8 mouse cellular contexts compared by ENCODE assay signal in the genomic region with DNA sequence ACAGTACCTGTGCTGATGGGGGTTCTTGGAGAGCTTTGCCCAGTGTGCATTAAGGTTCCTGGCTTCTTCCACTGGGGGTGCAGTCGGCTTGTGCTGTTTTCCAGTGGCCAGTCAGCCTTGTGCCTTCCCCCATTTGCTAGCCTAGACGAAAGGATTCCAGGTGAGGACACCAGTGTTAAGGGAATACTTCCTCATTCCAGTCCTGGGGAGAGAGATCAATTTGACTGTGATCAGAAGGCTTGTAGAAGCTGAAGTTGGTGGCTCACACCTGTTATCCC. TPM values are rescaled to one million over a fixed set of nuclear protein-coding genes. Genes with fewer than 3 reads are reported as not detected.
DNase-seq lines count a peak whose midpoint lies in the region; ATAC-seq and TF ChIP-seq lines count a peak whose summit lies in the region.

No protein-coding gene starts in this region.

- H3K9me3 ChIP-seq in heart, embryonic 12.5 days (replicated peaks) = no peaks in the 10 kb centered on the region
- H3K9me3 ChIP-seq in heart, postnatal 0 days (replicated peaks; ENCODE audit: control insufficient read depth, low read length) = no peaks in the 10 kb centered on the region

- peaks cover 28% of the 10 kb centered on the region for H3K4me1 ChIP-seq in heart, embryonic 12.5 days (replicated peaks)
- H3K4me1 ChIP-seq in bone marrow macrophage, adult 2 months (ENCODE audit: control insufficient read depth, insufficient read depth, low read length) = peaks cover 37% of the 10 kb centered on the region
- H3K4me1 ChIP-seq in heart, postnatal 0 days (ENCODE audit: control insufficient read depth, insufficient read depth) = peaks cover 17% of the 10 kb centered on the region

- WGBS in heart, embryonic 12.5 days = 73% methylated on average over 2 of the region's 2 CpGs
- WGBS in heart, postnatal 0 days = 73% methylated on average over 2 of the region's 2 CpGs
- 30% methylated on average over 2 of the region's 2 CpGs for WGBS in macrophage (ENCODE audit: missing documents)

- intact Hi-C loops in heart, postnatal 25 days (cut with DNase I) = no loop called here

- no peak for ATAC-seq in heart, embryonic 12.5 days (ENCODE audit: insufficient number of reproducible peaks, low FRiP score)
- no peak for ATAC-seq in heart, postnatal 0 days (ENCODE audit: insufficient read depth, low read depth)

- TF ChIP-seq EP300 in heart, postnatal 0 days (IDR thresholded peaks at IDR 0.05; ENCODE audit: low read depth) = no peak

- H3K27ac ChIP-seq in heart, embryonic 12.5 days (ENCODE audit: poor library complexity, severe bottlenecking) = no peak overlapping the region
- peak overlapping the region; percentile 88 for H3K27ac ChIP-seq in bone marrow macrophage, adult 2 months (ENCODE audit: insufficient read depth, low read depth, low read length)
- H3K27ac ChIP-seq in heart, postnatal 0 days (ENCODE audit: low read depth) = no peak overlapping the region
- H3K27ac ChIP-seq in macrophage = peak overlapping the region; percentile 84

- no peaks in the 10 kb centered on the region for H3K36me3 ChIP-seq in heart, embryonic 12.5 days
- no peaks in the 10 kb centered on the region for H3K36me3 ChIP-seq in heart, postnatal 0 days (replicated peaks; ENCODE audit: control insufficient read depth, insufficient read depth, low read length)
- H3K36me3 ChIP-seq in macrophage (ENCODE audit: inconsistent target) = no peaks in the 10 kb centered on the region

- H3K27me3 ChIP-seq in heart, embryonic 12.5 days (replicated peaks) = no peaks in the 10 kb centered on the region
- no peaks in the 10 kb centered on the region for H3K27me3 ChIP-seq in heart, postnatal 0 days (ENCODE audit: control insufficient read depth, insufficient read depth, low read length)

- H3K9ac ChIP-seq in heart, embryonic 12.5 days = no peak overlapping the region
- no peak overlapping the region for H3K9ac ChIP-seq in heart, postnatal 0 days (replicated peaks; ENCODE audit: low read depth, low read length)

- no peak for TF ChIP-seq POLR2A in bone marrow macrophage, adult 2 months (IDR thresholded peaks at IDR 0.05; ENCODE audit: borderline replicate concordance, low read depth, low read length)

- H3K79me2 ChIP-seq in macrophage (ENCODE audit: inconsistent target) = peaks cover 55% of the 10 kb centered on the region

- DNase-seq in heart, postnatal 25 days (ENCODE audit: low spot score) = no peak
- no peak for DNase-seq in heart, postnatal 0 days (ENCODE audit: low spot score)
- no peak for DNase-seq in spleen, postnatal 36 days (ENCODE audit: low spot score in 2 of 2)
- DNase-seq in left cerebral cortex, adult 11 months (ENCODE audit: low spot score) = no peak
- DNase-seq in right cerebral cortex, adult 2 months (ENCODE audit: low spot score in 2 of 2) = no peak

- H3K4me3 ChIP-seq in heart, embryonic 12.5 days = no peak overlapping the region
- peak overlapping the region; percentile 73 for H3K4me3 ChIP-seq in bone marrow macrophage, adult 2 months (ENCODE audit: insufficient read depth, low read length)
- 0 out of 2 replicates have a peak overlapping the region, but pooled peaks have one; percentile 2 for H3K4me3 ChIP-seq in heart, postnatal 0 days (ENCODE audit: low read depth, low read length)
- peak overlapping the region; percentile 49; the same call in 1 of the 2 replicates for H3K4me3 ChIP-seq in macrophage (ENCODE audit: inconsistent target)

- no peak for TF ChIP-seq CTCF in bone marrow macrophage, adult 2 months (IDR thresholded peaks at IDR 0.05; ENCODE audit: low read depth, low read length)
- TF ChIP-seq CTCF in heart, postnatal 0 days (IDR thresholded peaks at IDR 0.05; ENCODE audit: low read depth) = no peak

- peak overlapping the region; percentile 78; the same call in 1 of the 2 replicates for H3K4me2 ChIP-seq in heart, embryonic 12.5 days
- H3K4me2 ChIP-seq in heart, postnatal 0 days (ENCODE audit: low read depth, low read length) = peak overlapping the region; percentile 33; the same call in 1 of the 2 replicates

RNA-seq across cellular contexts. Expression of a gene that starts 2.6 kb away (rescaled TPM):
- polyA plus RNA-seq in heart, embryonic 12.5 days (2016; fragmentation: Nextera tagmentation; extraction: Ambion mirVana) = 5.2 and 5.5 TPM in 2 replicates
- total RNA-seq in heart, postnatal 25 days (2021) = 10 to 100 TPM; 20.5 to 28.4 TPM
- 5.6 and 5.9 TPM in 2 replicates for polyA plus RNA-seq in bone marrow macrophage, adult 2 months (2012; ENCODE audit: insufficient read depth, insufficient read length, missing spikeins)
- 7.5 and 8.2 TPM in 2 replicates for total RNA-seq in heart, postnatal 0 days (2014; rRNA removed; ENCODE audit: low replicate concordance)
- 3.2 TPM in 2 replicates for polyA plus RNA-seq in heart, postnatal 0 days (2015; fragmentation: Nextera tagmentation; extraction: Ambion mirVana)
- 10 to 100 TPM in 12 of 26 experiments, 1 to 10 TPM in 14; 2.3 to 29.3 (median 8.7) TPM for total RNA-seq in macrophage (2018; cell fraction: chromatin; rRNA removed)
- total RNA-seq in macrophage (2018; cell fraction: cytosol; rRNA removed) = 10 to 100 TPM in 12 of 26 experiments, 1 to 10 TPM in 14; 5.0 to 30.1 (median 9.4) TPM
- total RNA-seq in macrophage (2018; cell fraction: nucleus; rRNA removed) = 10 to 100 TPM in 17 of 26 experiments, 1 to 10 TPM in 9; 4.3 to 33.2 (median 13.2) TPM
- 2.8 to 25.1 TPM (median 4.4 TPM) in 3 replicates for polyA plus RNA-seq in macrophage (2018)

Comparison
In these comparisons a context has a peak if more than half of its experiments do, and no peak if none do; other contexts are left out.
1. H3K27ac ChIP-seq: peak in bone marrow macrophage, adult 2 months (single experiment) and macrophage (single experiment); none in heart, embryonic 12.5 days (single experiment) and heart, postnatal 0 days (single experiment).